Mouse (Mus musculus): Measurements from ENCODE around the gene Enkur. TPM values are rescaled to one million over a fixed set of nuclear protein-coding genes. Genes with fewer than 3 reads are reported as not detected.
"Not testable (repeated sequence)": the region's sequence is repeated elsewhere in the genome, so short reads cannot be mapped to it uniquely, and the experiment has no call there.

Enkur gene
- polyA plus RNA-seq (2012; rRNA removed): 1.4 and 2.4 TPM in 2 replicates

DNA sequence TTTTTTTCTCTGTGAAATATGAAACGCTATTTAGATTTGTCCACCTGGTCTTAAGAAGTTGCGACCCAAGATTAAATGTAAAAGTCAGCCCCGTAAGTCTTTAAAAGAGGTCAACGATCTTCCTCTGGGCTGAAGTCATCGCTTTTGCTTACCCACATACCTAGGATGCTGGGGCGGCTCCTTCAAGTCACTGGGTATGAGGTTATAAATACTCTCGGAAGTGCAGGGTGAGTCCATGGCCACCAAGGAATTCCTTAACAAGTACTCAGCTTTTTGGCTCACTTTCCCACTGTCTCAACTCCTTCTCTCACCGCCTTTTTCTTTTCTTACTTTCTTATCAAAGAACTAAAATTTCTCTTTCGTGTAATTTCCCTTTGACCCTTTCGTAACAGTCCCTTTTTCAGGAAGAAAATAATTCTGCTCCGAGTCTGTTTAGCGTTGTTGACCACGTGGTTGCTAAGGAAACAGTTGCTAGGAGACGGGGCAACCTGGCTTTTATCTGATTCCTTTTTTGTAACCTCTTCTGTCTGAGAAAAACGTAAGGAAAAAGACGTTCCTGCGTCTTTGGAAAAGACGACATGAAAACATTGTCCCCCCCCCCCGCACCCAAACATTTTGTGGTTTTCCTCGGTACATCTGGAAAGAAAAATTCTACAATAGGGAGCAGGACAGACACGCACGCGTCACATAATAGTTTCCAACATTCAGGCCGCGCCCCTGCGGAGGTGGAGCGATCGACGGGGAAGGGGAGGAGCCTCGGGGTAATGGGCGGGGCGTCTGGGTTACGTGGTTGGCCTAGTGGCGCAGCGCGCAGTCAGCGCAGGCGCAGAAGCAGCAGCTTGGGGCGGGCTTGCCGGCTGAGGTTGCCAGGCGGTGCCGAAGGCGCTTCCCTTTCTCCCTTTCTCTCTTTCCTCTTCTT is at the start of gene Enkur, which contains the start of gene Thnsl1:
Enkur (minus strand) TSS at position 454 of the 919 bp plus-strand sequence.
Thnsl1 (plus strand) TSS at position 813 of the 919 bp plus-strand sequence.
- peak; percentile 88 for DNase-seq (ENCODE audit: low spot score)

DNA sequence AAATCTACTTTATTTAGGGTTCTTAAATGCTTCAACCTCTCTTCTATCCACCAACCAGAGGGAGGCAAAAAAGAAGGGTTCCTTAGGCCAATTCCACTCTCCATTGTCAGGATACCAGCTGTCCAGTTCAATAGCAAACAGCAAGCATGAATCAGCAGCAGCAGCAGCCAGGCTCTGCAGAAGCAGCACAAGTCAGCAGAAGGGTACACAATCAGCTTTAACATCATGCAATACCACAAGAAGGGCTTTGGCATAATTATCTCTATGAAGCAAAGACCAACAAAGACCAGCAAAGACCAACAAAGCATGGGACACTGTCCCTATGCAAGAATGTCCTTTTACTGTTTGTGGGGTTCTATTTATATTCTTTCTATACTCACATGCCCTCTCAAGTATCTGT is 49.1 kb upstream of the Enkur start:
- DNase-seq (ENCODE audit: low spot score): no peak

DNA sequence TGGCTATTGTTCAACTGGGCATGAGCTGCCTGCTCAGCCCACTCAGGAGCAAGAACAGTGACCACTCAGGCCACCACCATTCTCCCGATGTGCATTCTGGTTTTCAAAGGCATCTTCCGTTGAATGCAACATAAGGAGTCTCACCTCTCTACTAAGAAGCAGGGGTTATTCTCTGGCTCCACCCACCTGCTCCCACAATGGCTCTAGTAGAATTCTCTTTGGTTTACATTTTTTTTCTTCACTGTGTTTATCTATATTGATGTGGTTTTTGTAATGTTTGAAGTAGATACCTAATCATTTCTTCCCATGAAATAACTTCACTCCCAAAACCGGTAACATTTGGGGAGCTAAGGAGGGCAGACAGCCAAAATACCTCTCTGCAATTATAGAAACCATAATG is 48.5 kb upstream of the Enkur start:
- no peak for DNase-seq (ENCODE audit: low spot score)

DNA sequence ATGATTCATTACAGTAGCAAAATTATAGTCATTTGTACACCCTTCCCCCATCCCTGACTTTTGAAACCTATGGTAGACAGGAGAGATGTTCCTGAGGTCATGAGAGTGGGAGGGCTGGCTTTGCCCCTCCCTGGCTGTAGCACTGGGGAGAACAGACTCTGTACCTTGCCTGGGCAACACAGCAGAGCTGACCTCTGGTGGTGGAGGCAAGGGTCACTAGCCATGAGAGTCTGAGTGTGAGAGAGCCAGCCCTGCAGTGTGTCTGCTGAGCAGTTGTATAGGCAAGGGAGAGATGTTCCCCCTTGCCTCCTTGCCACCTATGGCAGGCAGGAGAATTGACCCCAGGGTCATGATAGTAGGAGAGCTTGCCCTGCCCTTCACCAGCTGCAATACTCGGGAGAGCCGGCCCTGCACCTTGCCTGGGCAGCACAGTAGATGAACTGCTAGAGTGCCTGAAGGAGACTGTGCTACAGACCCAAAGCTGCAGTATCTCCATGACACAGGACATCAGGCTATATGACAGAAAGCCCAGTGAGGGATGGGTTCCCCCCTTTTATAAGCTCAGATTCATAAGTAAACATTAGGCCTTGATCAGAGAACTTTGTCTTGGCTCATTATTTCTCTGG is 40.4 kb upstream of the Enkur start:
- no peak for DNase-seq (ENCODE audit: low spot score)

DNA sequence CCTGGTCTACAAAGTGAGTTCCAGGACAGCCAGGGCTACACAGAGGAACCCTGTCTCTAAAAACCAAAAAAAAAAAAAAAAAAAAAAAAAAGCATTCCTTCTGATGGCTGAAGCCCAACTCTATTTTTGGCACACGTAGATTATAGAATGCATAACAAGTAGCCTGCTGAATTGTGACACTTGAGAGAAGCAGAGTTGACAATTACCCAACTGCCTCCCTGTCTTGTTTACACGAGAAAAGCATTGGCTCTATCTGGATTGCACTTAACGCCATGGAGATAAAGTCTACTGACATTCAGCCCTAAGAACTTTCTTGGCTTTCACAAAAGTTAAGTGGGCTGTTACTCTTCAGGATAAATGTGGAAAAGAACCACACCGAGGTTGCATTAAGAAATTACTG is 39.8 kb upstream of the Enkur start:
- DNase-seq (ENCODE audit: low spot score): no peak

DNA sequence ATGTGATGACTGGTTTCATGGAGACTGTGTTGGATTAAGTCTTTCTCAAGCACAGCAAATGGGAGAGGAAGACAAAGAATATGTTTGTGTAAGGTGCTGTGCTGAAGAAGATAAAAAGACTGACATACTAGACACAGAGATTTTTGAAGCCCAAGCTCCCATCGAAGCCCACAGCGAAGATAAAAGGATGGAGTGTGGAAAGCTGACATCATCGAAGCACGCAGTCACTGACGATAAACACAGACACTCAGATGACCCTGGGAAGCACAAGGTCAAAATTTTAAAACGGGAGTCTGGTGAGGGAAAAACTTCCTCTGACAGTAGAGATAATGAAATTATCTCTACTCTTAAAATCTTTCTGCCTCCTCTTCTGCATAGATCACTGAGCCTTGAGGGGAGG is 38.9 kb upstream of the Enkur start:
- DNase-seq (ENCODE audit: low spot score): not testable (repeated sequence)

DNA sequence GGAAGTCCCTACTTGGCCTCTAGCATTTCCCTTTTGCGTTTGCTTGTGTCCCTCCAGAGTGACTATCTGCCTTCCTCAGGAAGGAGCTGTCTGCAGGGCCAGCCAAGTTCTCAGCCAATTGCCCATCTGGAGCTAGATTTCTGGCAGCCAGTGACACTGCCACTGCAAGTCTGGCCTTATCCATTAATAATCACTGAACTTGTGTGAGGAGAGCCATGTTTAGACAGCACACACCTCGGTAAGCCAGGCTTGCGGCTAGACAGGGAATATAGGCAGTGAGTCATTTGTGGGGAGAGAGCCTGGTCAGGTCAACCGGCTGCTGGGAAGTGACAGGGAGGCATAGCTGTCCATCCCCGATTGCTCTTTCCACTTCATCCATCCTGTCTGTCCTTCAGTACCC is 31.7 kb upstream of the Enkur start:
- DNase-seq (ENCODE audit: low spot score): no peak

DNA sequence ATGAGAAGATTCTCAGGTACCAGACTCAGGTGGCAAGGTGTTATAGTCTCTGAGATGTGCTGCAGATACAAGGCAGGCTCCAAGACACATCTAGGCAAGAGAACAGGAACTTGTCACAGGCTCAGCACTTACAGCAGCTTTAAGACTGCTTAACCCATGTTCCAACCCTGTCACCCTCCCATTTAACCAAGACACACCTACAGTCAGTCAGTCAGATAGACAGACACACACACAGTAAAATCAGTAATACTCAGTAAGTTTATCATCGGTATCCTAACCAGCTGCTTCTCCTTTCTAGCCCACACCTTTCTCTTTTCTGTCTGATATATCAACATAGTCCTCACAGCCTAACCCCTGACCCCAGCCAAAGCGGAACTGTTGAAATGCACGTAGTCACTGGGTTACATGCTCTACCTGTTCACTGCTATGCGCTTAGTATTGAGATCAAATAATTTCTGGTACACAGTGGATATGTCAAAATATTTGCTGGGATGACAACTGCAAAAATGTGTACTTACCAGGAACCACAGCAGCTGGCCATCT is 30.8 kb upstream of the Enkur start:
- no peak for DNase-seq (ENCODE audit: low spot score)

DNA sequence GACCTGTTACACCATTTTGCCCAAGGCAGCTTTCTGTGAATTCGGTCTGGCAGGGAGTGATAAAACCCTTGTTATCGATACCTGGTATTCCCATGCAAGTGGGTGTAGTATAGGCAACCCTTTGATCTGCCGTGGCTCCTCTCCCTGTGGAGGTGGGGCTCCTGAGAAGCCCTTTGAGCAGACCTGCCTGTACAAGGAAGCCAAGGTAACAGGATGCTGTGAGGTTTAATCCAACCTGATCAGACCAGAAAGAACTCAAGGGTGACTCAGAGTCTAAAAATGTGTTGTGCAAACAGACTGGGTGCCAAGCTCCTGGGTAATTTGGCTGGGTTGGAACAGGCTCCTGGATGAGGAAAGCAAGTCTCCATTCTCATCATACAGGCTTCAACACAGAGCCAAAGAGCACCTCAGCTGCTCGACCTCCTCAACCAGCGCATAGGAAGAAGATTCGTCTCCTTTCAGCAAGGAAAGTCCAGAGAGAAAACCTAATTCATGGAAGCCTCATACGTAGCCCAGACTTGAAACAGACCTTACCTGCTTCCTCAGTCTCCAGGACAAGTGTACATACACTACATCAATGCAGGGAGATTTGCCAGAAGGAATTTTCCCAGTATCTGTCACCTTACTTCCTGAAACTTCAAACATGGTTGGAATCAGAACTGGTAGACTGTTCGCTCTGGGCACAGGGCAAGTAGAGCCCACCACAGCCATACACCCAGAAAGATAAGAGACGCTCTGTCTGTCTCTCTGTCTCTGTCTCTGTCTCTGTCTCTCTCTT is 29.9 kb upstream of the Enkur start:
- no peak for DNase-seq (ENCODE audit: low spot score)

DNA sequence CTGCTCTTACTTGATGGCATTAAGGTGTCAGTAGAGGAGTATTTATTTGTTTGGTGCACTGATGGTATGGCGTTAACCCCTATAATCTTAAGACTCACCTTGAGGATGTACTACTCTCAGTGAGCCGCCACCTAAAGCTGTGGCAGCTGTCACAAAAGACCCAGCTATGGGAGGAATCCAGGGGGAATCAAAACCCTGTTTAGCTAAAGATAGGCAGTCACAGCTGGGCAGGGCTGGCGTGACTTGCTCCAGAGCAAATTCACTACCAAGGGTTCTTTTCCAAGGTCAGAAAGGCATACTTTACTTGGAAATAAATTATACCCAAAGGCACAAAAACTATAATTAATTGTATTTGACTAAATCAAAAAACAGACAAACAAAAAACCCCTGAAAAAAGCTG is 26.0 kb upstream of the Enkur start:
- DNase-seq (ENCODE audit: low spot score): no peak

DNA sequence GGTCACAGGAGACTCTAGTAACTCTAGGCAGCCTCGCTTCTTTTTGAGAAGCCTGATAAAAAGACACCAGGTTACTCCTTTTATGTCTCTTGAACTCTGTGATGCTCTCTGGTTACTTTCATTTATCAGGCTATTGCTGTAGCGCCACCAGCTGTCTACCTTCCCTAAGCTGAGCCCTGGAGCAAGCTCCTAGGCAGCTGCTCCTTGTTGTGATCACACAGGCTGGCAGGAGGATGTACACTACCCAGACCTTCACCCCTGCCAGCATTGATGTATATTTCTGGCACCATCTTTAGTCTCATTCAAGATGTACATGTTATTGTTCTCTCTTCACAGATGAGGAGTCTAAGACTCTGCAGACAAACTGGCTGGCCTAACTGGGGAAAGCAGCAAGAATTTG is 25.1 kb upstream of the Enkur start:
- DNase-seq (ENCODE audit: low spot score): no peak

DNA sequence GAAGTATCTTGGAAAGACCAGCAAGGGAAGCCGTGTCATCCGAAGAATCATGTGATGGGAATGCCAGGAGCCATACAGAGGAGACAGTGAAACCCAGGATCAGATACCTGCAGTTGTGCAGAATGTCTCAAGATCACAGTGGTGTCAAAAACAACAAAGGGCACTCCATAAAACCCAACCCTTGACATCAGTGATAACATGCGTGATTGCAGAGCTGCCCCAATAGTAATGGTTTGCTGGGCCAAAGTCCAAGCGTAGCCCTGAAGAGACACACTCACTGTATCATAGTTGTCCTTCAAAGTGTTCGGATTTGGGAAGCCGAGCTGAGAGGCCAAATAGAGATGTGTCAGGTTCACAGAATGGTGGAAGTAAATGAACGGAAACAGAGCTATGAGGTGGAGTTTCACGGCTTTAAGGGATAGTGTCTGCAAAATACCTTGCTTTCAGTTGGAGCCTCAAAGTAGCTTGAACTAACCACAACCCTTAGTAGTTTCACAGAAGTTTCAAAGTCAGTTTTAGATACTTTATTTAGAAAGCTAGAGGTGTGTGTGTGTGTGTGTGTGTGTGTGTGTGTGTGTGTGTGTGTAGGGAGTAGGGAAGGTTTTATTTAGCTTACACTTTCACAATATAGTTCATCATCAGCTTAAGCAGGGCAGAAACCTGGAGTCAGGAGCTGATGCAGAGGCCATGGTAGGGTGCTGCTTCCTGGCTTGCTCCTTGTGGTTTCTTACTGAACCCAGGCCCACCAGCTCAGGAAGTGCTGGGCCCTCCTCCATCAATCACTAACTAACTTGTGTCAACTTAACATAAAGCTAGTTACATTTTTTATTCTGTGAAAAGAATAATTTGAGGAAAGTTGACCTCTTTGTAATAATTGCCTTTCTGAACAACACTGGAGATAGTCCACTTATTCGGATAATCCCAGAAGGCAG is 17.6 kb upstream of the Enkur start:
- no peak for DNase-seq (ENCODE audit: low spot score)

DNA sequence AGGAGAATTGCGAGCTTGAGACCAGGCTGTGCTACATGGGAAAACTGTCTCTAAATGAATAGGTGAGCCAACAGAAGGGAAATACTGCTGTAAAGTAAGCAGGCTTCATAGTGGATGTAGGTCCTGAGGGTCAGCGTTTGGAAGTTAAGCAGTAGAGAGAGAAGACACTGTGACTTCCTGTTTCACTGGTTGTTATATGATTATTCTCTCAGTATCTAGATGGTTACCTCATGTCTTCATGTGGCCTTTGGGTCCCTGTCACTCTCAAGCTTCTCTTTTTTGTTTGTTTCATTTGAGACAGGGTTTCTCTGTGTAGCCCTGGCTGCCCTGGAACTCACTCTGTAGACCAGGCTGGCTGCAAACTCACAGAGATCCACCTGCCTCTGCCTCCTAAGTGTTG is 10.1 kb upstream of the Enkur start:
- DNase-seq (ENCODE audit: low spot score): no peak

DNA sequence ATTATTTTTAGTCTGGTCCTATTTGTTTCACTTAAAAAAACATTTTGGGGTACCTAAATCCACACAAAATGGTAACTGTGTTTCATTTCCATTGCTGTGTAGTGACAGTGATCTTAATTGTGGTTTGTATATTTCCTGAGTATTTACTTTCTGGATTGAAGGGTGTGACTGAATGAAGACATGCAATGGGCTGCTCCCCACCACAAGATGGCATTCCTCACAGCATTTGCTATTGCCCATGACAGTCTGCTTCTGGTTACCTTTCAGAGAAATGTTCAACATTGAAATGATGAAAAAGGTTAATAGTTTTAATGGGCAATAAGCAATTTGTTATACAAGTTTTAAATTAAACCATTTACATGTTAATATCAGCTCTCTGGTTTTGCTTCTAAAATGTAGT is 9.2 kb upstream of the Enkur start:
- DNase-seq (ENCODE audit: low spot score): no peak

DNA sequence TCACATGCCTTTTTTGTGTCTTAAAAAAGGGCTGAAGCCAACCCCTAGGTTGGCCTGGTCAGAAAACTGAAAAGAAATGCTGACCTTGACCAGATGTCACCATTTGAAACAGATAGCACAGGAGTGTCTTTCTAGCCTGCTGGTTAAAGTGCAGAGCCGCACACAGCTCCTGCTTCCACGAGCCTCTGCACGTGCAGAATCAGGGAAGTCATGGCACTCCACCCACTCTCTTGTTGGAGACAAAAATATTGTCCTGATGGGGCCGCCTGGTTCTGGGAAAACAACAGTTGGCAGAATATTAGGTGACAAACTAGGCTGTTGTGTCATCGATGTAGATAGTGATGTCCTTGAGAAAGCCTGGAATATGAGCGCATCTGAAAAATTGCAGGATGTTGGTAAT is 6.2 kb upstream of the Enkur start:
- no peak for DNase-seq (ENCODE audit: low spot score)

DNA sequence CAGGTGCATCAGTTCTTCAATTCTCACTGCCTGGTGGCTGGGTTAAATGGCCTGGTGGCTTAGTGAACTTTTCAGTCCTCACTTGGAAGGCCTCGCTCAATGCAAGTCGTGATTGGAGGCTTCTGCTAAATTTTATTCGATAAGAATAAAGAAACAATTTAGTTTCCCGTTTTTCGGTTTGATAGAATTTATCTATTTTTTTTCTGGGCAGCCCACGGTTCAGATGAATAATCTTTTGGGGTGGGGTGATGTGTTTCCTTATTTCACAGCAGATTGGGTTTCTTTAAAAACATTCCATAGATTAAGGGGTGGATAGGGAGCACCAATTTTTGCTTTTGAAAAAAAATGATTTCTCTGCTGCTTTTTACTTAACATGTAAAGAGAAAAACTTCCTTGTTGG is 1.1 kb upstream of the Enkur start:
- DNase-seq (ENCODE audit: low spot score): no peak

DNA sequence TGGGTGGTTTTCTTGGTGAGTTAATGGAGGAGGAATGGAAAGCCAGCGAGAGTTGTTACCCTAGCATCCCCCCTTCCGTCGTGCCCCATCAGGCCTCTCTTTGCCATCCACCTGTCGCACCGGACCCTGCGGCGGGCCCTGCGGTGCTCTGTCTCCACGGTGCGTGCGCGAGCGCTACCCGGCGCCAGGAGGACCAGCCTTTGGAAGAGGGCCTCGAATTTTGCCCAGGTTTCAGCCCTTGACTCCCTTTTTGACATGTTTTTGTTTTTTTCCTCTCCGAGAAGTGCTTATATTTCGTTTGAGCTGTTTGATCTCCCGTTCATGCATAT is 630 bp upstream of the Enkur start:
- DNase-seq (ENCODE audit: low spot score): no peak

DNA sequence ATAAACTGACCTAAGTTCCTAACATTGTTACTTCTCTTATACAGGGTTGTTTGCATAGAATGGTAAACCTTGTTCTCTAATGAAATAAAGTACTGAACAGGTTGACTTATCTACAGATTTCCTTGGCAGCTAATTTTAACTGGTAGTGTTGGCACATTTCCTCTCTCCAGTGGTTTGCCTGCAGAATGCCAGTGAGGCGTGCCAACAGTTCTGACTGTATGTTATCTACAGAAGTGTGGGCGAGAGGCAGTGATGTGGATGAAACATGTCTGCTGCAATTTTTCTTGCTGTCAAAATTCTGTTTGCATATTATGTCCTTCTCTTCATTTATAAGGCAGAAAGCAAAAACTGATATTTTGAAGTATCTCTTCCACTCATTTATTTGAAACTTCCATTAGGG is 2.4 kb downstream of the Enkur start:
- no peak for DNase-seq (ENCODE audit: low spot score)

DNA sequence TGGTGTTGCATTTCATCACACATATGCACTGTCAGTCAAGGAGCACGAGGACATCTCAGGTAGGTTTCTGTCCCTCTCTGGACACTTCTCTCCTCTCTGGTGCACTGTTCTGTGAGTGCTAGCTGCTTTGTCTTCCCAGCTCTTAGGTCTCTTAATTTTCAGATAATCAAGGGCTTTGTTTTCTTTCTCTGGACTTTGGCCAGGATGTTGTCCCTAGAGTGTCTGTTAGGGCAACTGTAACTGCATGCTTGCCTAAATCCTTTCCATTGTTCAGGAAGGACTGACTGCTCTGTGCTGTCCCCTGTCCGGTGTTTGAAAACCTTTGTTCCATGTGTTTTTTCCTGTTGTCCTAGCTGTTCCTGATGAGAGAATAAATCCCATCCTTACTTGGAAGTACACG is 6.1 kb downstream of the Enkur start:
- DNase-seq (ENCODE audit: low spot score): no peak

DNA sequence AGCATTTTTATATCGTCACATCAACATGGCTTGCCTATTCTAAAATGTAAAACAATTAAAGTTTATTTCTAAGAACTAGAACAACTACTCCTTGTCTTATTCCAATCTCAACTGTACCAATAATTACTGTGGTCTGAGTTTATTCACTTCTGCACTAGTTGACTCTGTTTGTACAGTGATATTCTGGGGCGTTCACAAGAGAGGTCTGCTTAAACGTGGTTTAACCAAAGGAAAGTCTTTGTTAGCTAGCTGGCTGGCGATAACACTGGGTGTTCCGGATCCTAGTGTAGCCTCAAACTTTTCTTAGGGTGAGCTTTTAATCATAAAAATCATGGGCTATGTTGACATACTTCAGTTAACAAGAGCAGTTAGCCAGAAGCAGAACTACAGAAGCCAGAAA is 9.9 kb downstream of the Enkur start:
- no peak for DNase-seq (ENCODE audit: low spot score)

DNA sequence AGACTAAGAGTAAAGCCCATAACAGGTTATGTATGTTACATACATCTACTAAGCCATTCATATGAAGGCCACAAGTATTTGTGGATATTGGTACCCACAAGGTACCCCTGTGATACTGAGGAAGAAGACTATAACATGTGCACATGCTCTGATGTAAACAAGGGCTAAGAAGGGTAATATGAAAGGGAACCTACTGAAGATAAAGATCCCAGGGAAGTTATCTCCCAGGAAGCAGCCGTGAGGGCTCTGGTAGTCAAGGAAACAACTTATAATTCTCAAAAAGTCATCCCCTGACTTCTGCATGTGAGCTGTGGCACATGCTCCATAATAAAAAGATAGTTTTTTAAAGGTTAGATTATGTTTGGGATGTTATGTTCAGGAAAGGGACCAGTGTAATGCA is 13.9 kb downstream of the Enkur start:
- no peak for DNase-seq (ENCODE audit: low spot score)
